8 mouse cellular contexts compared by ENCODE assay signal in the genomic region with DNA sequence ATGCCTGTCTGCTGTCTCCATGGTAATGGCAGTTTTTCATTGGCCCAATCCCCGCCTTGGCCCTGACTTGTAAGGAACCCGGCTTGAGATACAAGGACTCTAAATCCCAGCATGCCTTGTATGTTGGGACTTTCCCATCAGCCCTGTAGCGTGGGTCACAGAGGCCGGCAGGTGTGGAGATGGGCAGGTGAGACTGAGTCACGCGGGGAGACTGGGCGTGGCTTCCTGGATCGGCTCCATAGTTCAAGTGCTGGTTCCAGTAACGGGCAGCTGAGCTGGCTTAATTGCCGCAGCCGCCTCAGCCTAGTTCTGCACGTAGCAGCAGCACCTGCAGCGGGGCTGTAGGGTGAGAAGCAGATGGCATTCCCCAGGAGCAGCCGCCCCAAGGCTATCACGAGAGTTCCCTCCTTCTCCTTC. TPM values are rescaled to one million over a fixed set of nuclear protein-coding genes. Genes with fewer than 3 reads are reported as not detected.
DNase-seq lines count a peak whose midpoint lies in the region; ATAC-seq and TF ChIP-seq lines count a peak whose summit lies in the region.

No protein-coding gene starts in this region.

- ATAC-seq in forebrain, embryonic 14.5 days: peak; percentile 90
- peak; percentile 78 for ATAC-seq in kidney, embryonic 15.5 days (replicated peaks; ENCODE audit: low FRiP score)
- ATAC-seq in midbrain, embryonic 16.5 days: peak; percentile 96
- ATAC-seq in inflammation-experienced regulatory T-cells, adult 6 months: no peak

- no peak overlapping the region for H3K27ac ChIP-seq in thymus, adult 2 months (ENCODE audit: control insufficient read depth, insufficient read depth, low read length)
- no peak overlapping the region for H3K27ac ChIP-seq in forebrain, embryonic 14.5 days (ENCODE audit: low read depth, low read length)
- 0 out of 2 replicates have a peak overlapping the region, but pooled peaks have one; percentile 54 for H3K27ac ChIP-seq in kidney, embryonic 15.5 days
- H3K27ac ChIP-seq in limb, embryonic 10.5 days: no peak overlapping the region; the same call in 1 of the 2 replicates
- peak overlapping the region; percentile 59 for H3K27ac ChIP-seq in midbrain, embryonic 16.5 days (ENCODE audit: low read length)

- DNase-seq in thymus, postnatal 4 days: peak; percentile 21
- DNase-seq in thymus, adult 2 months: no peak
- peak; percentile 72 for DNase-seq in forebrain, embryonic 14.5 days (ENCODE audit: low spot score)
- DNase-seq in limb, embryonic 10.5 days (ENCODE audit: low spot score): no peak
- peak; percentile 70 for DNase-seq in yolk sac, embryonic 10.5 days (ENCODE audit: low spot score)

- H3K4me3 ChIP-seq in thymus, adult 2 months (ENCODE audit: control insufficient read depth, insufficient read depth, low read length): no peak overlapping the region
- peak overlapping the region; percentile 27 for H3K4me3 ChIP-seq in forebrain, embryonic 14.5 days (ENCODE audit: low read depth, low read length)
- H3K4me3 ChIP-seq in kidney, embryonic 15.5 days (replicated peaks): peak overlapping the region; percentile 19
- H3K4me3 ChIP-seq in limb, embryonic 10.5 days: peak overlapping the region; percentile 29
- H3K4me3 ChIP-seq in midbrain, embryonic 16.5 days (ENCODE audit: low read depth, low read length): peak overlapping the region; percentile 39

- H3K4me2 ChIP-seq in forebrain, embryonic 14.5 days (ENCODE audit: low read length): peak overlapping the region; percentile 55
- H3K4me2 ChIP-seq in kidney, embryonic 15.5 days: peak overlapping the region; percentile 51
- peak overlapping the region; percentile 63 for H3K4me2 ChIP-seq in midbrain, embryonic 16.5 days (ENCODE audit: low read length)

- no peaks in the 10 kb centered on the region; the same call in 1 of the 2 replicates for H3K27me3 ChIP-seq in thymus, adult 2 months (ENCODE audit: control insufficient read depth, insufficient read depth, low read length)
- no peaks in the 10 kb centered on the region for H3K27me3 ChIP-seq in forebrain, embryonic 14.5 days (replicated peaks; ENCODE audit: control insufficient read depth, insufficient read depth, low read length)
- H3K27me3 ChIP-seq in kidney, embryonic 15.5 days: peaks cover 16% of the 10 kb centered on the region
- peaks cover 28% of the 10 kb centered on the region for H3K27me3 ChIP-seq in limb, embryonic 10.5 days (ENCODE audit: low read depth, poor library complexity, severe bottlenecking)
- no peaks in the 10 kb centered on the region for H3K27me3 ChIP-seq in midbrain, embryonic 16.5 days (ENCODE audit: control insufficient read depth, insufficient read depth, low read depth, low read length)

- no peaks in the 10 kb centered on the region for H3K9me3 ChIP-seq in forebrain, embryonic 14.5 days (replicated peaks; ENCODE audit: control insufficient read depth, low read length)
- H3K9me3 ChIP-seq in kidney, embryonic 15.5 days (replicated peaks): no peaks in the 10 kb centered on the region
- H3K9me3 ChIP-seq in limb, embryonic 10.5 days (replicated peaks): no peaks in the 10 kb centered on the region
- H3K9me3 ChIP-seq in midbrain, embryonic 16.5 days (replicated peaks; ENCODE audit: control insufficient read depth, low read length, poor library complexity, severe bottlenecking): no peaks in the 10 kb centered on the region

- no peak for TF ChIP-seq POLR2A in thymus, adult 2 months (IDR thresholded peaks at IDR 0.05; ENCODE audit: control insufficient read depth, extremely low read depth, insufficient read depth, low read length, poor library complexity)

- peak overlapping the region; percentile 58 for H3K9ac ChIP-seq in forebrain, embryonic 14.5 days (ENCODE audit: low read length)
- no peak overlapping the region for H3K9ac ChIP-seq in kidney, embryonic 15.5 days
- H3K9ac ChIP-seq in midbrain, embryonic 16.5 days (ENCODE audit: low read depth, low read length): peak overlapping the region; percentile 53

- TF ChIP-seq CTCF in thymus, adult 2 months (IDR thresholded peaks at IDR 0.05; ENCODE audit: borderline replicate concordance, control insufficient read depth, extremely low read depth, insufficient read depth, low read length, poor library complexity): no peak

- H3K36me3 ChIP-seq in thymus, adult 2 months (ENCODE audit: control insufficient read depth, insufficient read depth, low read length): no peaks in the 10 kb centered on the region
- no peaks in the 10 kb centered on the region for H3K36me3 ChIP-seq in forebrain, embryonic 14.5 days (ENCODE audit: control insufficient read depth, insufficient read depth, low read length)
- no peaks in the 10 kb centered on the region for H3K36me3 ChIP-seq in kidney, embryonic 15.5 days
- no peaks in the 10 kb centered on the region for H3K36me3 ChIP-seq in limb, embryonic 10.5 days
- H3K36me3 ChIP-seq in midbrain, embryonic 16.5 days (ENCODE audit: control insufficient read depth, insufficient read depth, low read length): no peaks in the 10 kb centered on the region

- H3K4me1 ChIP-seq in thymus, adult 2 months (replicated peaks; ENCODE audit: control insufficient read depth, insufficient read depth, low read length): no peaks in the 10 kb centered on the region
- no peaks in the 10 kb centered on the region; the same call in 1 of the 2 replicates for H3K4me1 ChIP-seq in forebrain, embryonic 14.5 days (ENCODE audit: control insufficient read depth, insufficient read depth, low read length)
- H3K4me1 ChIP-seq in kidney, embryonic 15.5 days: peaks cover 15% of the 10 kb centered on the region
- peaks cover 27% of the 10 kb centered on the region for H3K4me1 ChIP-seq in limb, embryonic 10.5 days
- H3K4me1 ChIP-seq in midbrain, embryonic 16.5 days (ENCODE audit: control insufficient read depth, insufficient read depth, low read length): no peaks in the 10 kb centered on the region

- WGBS in thymus, adult 2 months: 37% methylated on average over 15 of the region's 15 CpGs
- 2% methylated on average over 15 of the region's 15 CpGs for WGBS in forebrain, embryonic 14.5 days
- WGBS in kidney, embryonic 15.5 days: 5% methylated on average over 15 of the region's 15 CpGs
- 4% methylated on average over 15 of the region's 15 CpGs for WGBS in limb, embryonic 10.5 days
- 7% methylated on average over 15 of the region's 15 CpGs for WGBS in midbrain, embryonic 16.5 days

RNA-seq across cellular contexts. Expression of a gene that starts 9.9 kb away (rescaled TPM):
- 4.2 and 4.6 TPM in 2 replicates for polyA plus RNA-seq in thymus, adult 2 months (2012; rRNA removed)
- 0.13 and 0.14 TPM in 2 replicates for polyA plus RNA-seq in forebrain, embryonic 14.5 days (2014; fragmentation: Nextera tagmentation; extraction: Ambion mirVana)
- polyA plus RNA-seq in kidney, embryonic 15.5 days (2015; fragmentation: Nextera tagmentation; extraction: Ambion mirVana): 25.8 and 30.7 TPM in 2 replicates
- 8.2 and 8.8 TPM in 2 replicates for polyA plus RNA-seq in limb, embryonic 10.5 days (2016; fragmentation: Nextera tagmentation; extraction: Ambion mirVana)
- polyA plus RNA-seq in midbrain, embryonic 16.5 days (2015; fragmentation: Nextera tagmentation; extraction: Ambion mirVana): 0.35 TPM in 1 of 2 replicates, not detected in the other
- not detected for polyA plus RNA-seq in inflammation-experienced regulatory T-cells, adult 6 months (2017; shearing (Covaris generic))

RNA-seq across cellular contexts. Expression of a gene that starts 35.4 kb away (rescaled TPM):
- polyA plus RNA-seq in thymus, adult 2 months (2012; rRNA removed): 32.0 and 37.2 TPM in 2 replicates
- 81.4 and 88.9 TPM in 2 replicates for polyA plus RNA-seq in forebrain, embryonic 14.5 days (2014; fragmentation: Nextera tagmentation; extraction: Ambion mirVana)
- 88.0 and 93.4 TPM in 2 replicates for polyA plus RNA-seq in kidney, embryonic 15.5 days (2015; fragmentation: Nextera tagmentation; extraction: Ambion mirVana)
- 103 and 113 TPM in 2 replicates for polyA plus RNA-seq in limb, embryonic 10.5 days (2016; fragmentation: Nextera tagmentation; extraction: Ambion mirVana)
- polyA plus RNA-seq in midbrain, embryonic 16.5 days (2015; fragmentation: Nextera tagmentation; extraction: Ambion mirVana): 102 and 107 TPM in 2 replicates
- 10 to 100 TPM; 38.8 to 58.9 (median 50.7) TPM for polyA plus RNA-seq in inflammation-experienced regulatory T-cells, adult 6 months (2017; shearing (Covaris generic))

Comparison
In these comparisons a context has a peak if more than half of its experiments do, and no peak if none do; other contexts are left out.
1. DNase-seq: peak in thymus, postnatal 4 days (single experiment), forebrain, embryonic 14.5 days (single experiment) and yolk sac, embryonic 10.5 days (single experiment); none in thymus, adult 2 months (single experiment) and limb, embryonic 10.5 days (single experiment).
2. H3K27ac ChIP-seq: peak in kidney, embryonic 15.5 days (single experiment) and midbrain, embryonic 16.5 days (single experiment); none in thymus, adult 2 months (single experiment), forebrain, embryonic 14.5 days (single experiment) and limb, embryonic 10.5 days (single experiment).
3. Peak in every context shown above with its lines, with median percentiles within 50 percentile points of each other: H3K4me2 ChIP-seq.